Mouse (Mus musculus) ES-Bruce4 (cell line): ENCODE measurements at regions not wholly inside any gene's neighbourhood (a gene's known extent, or its start where the extent isn't known, plus 50 kb on each side); places are given as distances from the start of the nearest gene placed in this dataset.

ENCODE experiments used
- CTCF ChIP-seq: IDR thresholded peaks from one replicate; pipeline ENCODE4 v1.8.1; 2011; ENCODE audit warnings: low read depth, low read length
- EP300 ChIP-seq: IDR thresholded peaks from 2 replicates; pipeline ENCODE4 v1.6.1; 2011; ENCODE audit warnings: low read depth, low read length; ENCODE audit not compliant: insufficient read depth
- POLR2A ChIP-seq: IDR thresholded peaks from one replicate; pipeline ENCODE4 v1.8.1; 2011; ENCODE audit warnings: low read length; ENCODE audit not compliant: insufficient read depth

DNA sequence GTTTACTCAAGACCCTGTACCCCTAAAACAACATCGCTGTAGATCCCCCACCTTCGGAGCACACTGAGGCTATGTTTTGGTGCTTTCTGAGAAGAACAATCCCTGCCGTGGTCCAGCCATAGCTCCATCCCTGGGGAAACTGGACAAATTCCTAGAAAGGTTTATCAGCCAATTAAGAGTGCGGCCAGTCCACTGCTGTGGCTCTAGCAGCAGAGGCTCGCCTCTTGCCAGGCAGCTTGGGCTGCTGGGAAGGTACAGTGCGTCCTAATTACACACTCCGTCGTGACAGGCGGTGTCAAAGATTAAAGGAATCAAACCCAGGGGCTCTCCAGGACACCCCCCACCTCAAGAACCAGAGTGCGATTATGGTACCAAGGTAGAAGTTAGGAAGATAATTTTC lies 116.4 kb upstream of the Sdk2 start:
- TF ChIP-seq POLR2A (no peak), CTCF (no peak), EP300 (no peak)
